Mouse (Mus musculus): ENCODE data around the gene Actn4. TPM values are rescaled to one million over a fixed set of nuclear protein-coding genes. Genes with fewer than 3 reads are reported as not detected.

Gene Actn4
- polyA plus RNA-seq, 1 experiment from 2014 or later: 109 TPM

GRCm38 (mm10) chr7:28946271-28946610 lies 15.9 kb downstream of the Actn4 start:
- Histone ChIP-seq H3K4me3 (ENCODE audit: low read depth, low read length) (no peak overlapping the region), H3K9me3 (ENCODE audit: control insufficient read depth, low read length) (no peaks in the 10 kb centered on the region), H3K9ac (replicated peaks; ENCODE audit: low read depth, low read length) (no peak overlapping the region), H3K4me2 (ENCODE audit: low read depth, low read length) (no peak overlapping the region), H3K27me3 (ENCODE audit: control insufficient read depth, insufficient read depth, low read length) (no peaks in the 10 kb centered on the region), H3K36me3 (ENCODE audit: control insufficient read depth, insufficient read depth, low read length) (no peaks in the 10 kb centered on the region), H3K27ac (ENCODE audit: low read depth, low read length) (no peak overlapping the region), H3K4me1 (ENCODE audit: control insufficient read depth, insufficient read depth, low read length) (0 out of 2 replicates have a peak, but pooled peaks cover 4% of the 10 kb centered on the region)
- WGBS: 20% methylated on average over 1 of the region's 1 CpGs
- no peak for ATAC-seq (ENCODE audit: low read depth)

- no peaks in the 10 kb centered on the region for H3K27me3 ChIP-seq (ENCODE audit: control insufficient read depth, insufficient read depth, low read length)
- H3K4me3 ChIP-seq (ENCODE audit: low read depth, low read length): no peak overlapping the region
- H3K27ac ChIP-seq (ENCODE audit: low read depth, low read length): no peak overlapping the region
- H3K9ac ChIP-seq (replicated peaks; ENCODE audit: low read depth, low read length): no peak overlapping the region
- 44% methylated on average over 10 of the region's 10 CpGs for WGBS
- H3K4me1 ChIP-seq (ENCODE audit: control insufficient read depth, insufficient read depth, low read length): peaks cover 8% of the 10 kb centered on the region; the same call in 1 of the 2 replicates
- no peaks in the 10 kb centered on the region for H3K36me3 ChIP-seq (ENCODE audit: control insufficient read depth, insufficient read depth, low read length)
- 0 out of 2 replicates have a peak, but pooled peaks have one; percentile 14 for ATAC-seq (ENCODE audit: low read depth)
- H3K9me3 ChIP-seq (ENCODE audit: control insufficient read depth, low read length): no peaks in the 10 kb centered on the region
- H3K4me2 ChIP-seq (ENCODE audit: low read depth, low read length): no peak overlapping the region
Observed at GRCm38 (mm10) chr7:28945416-28946270, 16.5 kb downstream of the Actn4 start.

- Histone ChIP-seq H3K4me1 (ENCODE audit: control insufficient read depth, insufficient read depth, low read length) (peaks cover 10% of the 10 kb centered on the region; the same call in 1 of the 2 replicates), H3K27ac (ENCODE audit: low read depth, low read length) (no peak overlapping the region), H3K4me2 (ENCODE audit: low read depth, low read length) (no peak overlapping the region), H3K9me3 (ENCODE audit: control insufficient read depth, low read length) (no peaks in the 10 kb centered on the region), H3K27me3 (ENCODE audit: control insufficient read depth, insufficient read depth, low read length) (no peaks in the 10 kb centered on the region), H3K36me3 (ENCODE audit: control insufficient read depth, insufficient read depth, low read length) (no peaks in the 10 kb centered on the region), H3K4me3 (ENCODE audit: low read depth, low read length) (no peak overlapping the region), H3K9ac (replicated peaks; ENCODE audit: low read depth, low read length) (no peak overlapping the region)
- ATAC-seq (ENCODE audit: low read depth): no peak
- 50% methylated on average over 6 of the region's 6 CpGs for WGBS
Observed at GRCm38 (mm10) chr7:28944756-28945415, 17.3 kb downstream of the Actn4 start.

- Histone ChIP-seq H3K4me2 (ENCODE audit: low read depth, low read length) (no peak overlapping the region), H3K27ac (ENCODE audit: low read depth, low read length) (no peak overlapping the region), H3K9me3 (ENCODE audit: control insufficient read depth, low read length) (no peaks in the 10 kb centered on the region), H3K27me3 (ENCODE audit: control insufficient read depth, insufficient read depth, low read length) (no peaks in the 10 kb centered on the region), H3K9ac (replicated peaks; ENCODE audit: low read depth, low read length) (no peak overlapping the region), H3K4me3 (ENCODE audit: low read depth, low read length) (no peak overlapping the region), H3K4me1 (ENCODE audit: control insufficient read depth, insufficient read depth, low read length) (peaks cover 10% of the 10 kb centered on the region; the same call in 1 of the 2 replicates), H3K36me3 (ENCODE audit: control insufficient read depth, insufficient read depth, low read length) (no peaks in the 10 kb centered on the region)
- WGBS: 73% methylated on average over 5 of the region's 5 CpGs
- ATAC-seq (ENCODE audit: low read depth): no peak
Observed at GRCm38 (mm10) chr7:28943451-28944180, 18.5 kb downstream of the Actn4 start.

GRCm38 (mm10) chr7:28941542-28941941 lies 20.6 kb downstream of the Actn4 start:
- H3K36me3 ChIP-seq (ENCODE audit: control insufficient read depth, insufficient read depth, low read length): no peaks in the 10 kb centered on the region
- no peaks in the 10 kb centered on the region for H3K9me3 ChIP-seq (ENCODE audit: control insufficient read depth, low read length)
- no peak overlapping the region for H3K4me3 ChIP-seq (ENCODE audit: low read depth, low read length)
- no peaks in the 10 kb centered on the region for H3K27me3 ChIP-seq (ENCODE audit: control insufficient read depth, insufficient read depth, low read length)
- no peak for ATAC-seq (ENCODE audit: low read depth)
- WGBS: 77% methylated on average over 4 of the region's 4 CpGs
- H3K27ac ChIP-seq (ENCODE audit: low read depth, low read length): no peak overlapping the region
- peaks cover 10% of the 10 kb centered on the region; the same call in 1 of the 2 replicates for H3K4me1 ChIP-seq (ENCODE audit: control insufficient read depth, insufficient read depth, low read length)
- no peak overlapping the region for H3K4me2 ChIP-seq (ENCODE audit: low read depth, low read length)
- no peak overlapping the region for H3K9ac ChIP-seq (replicated peaks; ENCODE audit: low read depth, low read length)

- peaks cover 10% of the 10 kb centered on the region; the same call in 1 of the 2 replicates for H3K4me1 ChIP-seq (ENCODE audit: control insufficient read depth, insufficient read depth, low read length)
- WGBS: 88% methylated on average over 4 of the region's 4 CpGs
- H3K9ac ChIP-seq (replicated peaks; ENCODE audit: low read depth, low read length): no peak overlapping the region
- no peak overlapping the region for H3K4me2 ChIP-seq (ENCODE audit: low read depth, low read length)
- H3K36me3 ChIP-seq (ENCODE audit: control insufficient read depth, insufficient read depth, low read length): no peaks in the 10 kb centered on the region
- no peak overlapping the region for H3K27ac ChIP-seq (ENCODE audit: low read depth, low read length)
- no peak overlapping the region for H3K4me3 ChIP-seq (ENCODE audit: low read depth, low read length)
- no peaks in the 10 kb centered on the region for H3K9me3 ChIP-seq (ENCODE audit: control insufficient read depth, low read length)
- H3K27me3 ChIP-seq (ENCODE audit: control insufficient read depth, insufficient read depth, low read length): no peaks in the 10 kb centered on the region
- ATAC-seq (ENCODE audit: low read depth): no peak
Observed at GRCm38 (mm10) chr7:28941129-28941528, 21.0 kb downstream of the Actn4 start.

GRCm38 (mm10) chr7:28939418-28940183 lies 22.5 kb downstream of the Actn4 start:
- Histone ChIP-seq H3K4me1 (ENCODE audit: control insufficient read depth, insufficient read depth, low read length) (peaks cover 6% of the 10 kb centered on the region; the same call in 1 of the 2 replicates), H3K27ac (ENCODE audit: low read depth, low read length) (no peak overlapping the region), H3K27me3 (ENCODE audit: control insufficient read depth, insufficient read depth, low read length) (no peaks in the 10 kb centered on the region), H3K9me3 (ENCODE audit: control insufficient read depth, low read length) (no peaks in the 10 kb centered on the region), H3K36me3 (ENCODE audit: control insufficient read depth, insufficient read depth, low read length) (no peaks in the 10 kb centered on the region), H3K4me2 (ENCODE audit: low read depth, low read length) (no peak overlapping the region), H3K9ac (replicated peaks; ENCODE audit: low read depth, low read length) (no peak overlapping the region), H3K4me3 (ENCODE audit: low read depth, low read length) (no peak overlapping the region)
- WGBS: 89% methylated on average over 7 of the region's 7 CpGs
- ATAC-seq (ENCODE audit: low read depth): no peak

- ATAC-seq (ENCODE audit: low read depth): no peak
- H3K9me3 ChIP-seq (ENCODE audit: control insufficient read depth, low read length): no peaks in the 10 kb centered on the region
- H3K27ac ChIP-seq (ENCODE audit: low read depth, low read length): no peak overlapping the region
- peaks cover 6% of the 10 kb centered on the region; the same call in 1 of the 2 replicates for H3K4me1 ChIP-seq (ENCODE audit: control insufficient read depth, insufficient read depth, low read length)
- no peak overlapping the region for H3K9ac ChIP-seq (replicated peaks; ENCODE audit: low read depth, low read length)
- H3K36me3 ChIP-seq (ENCODE audit: control insufficient read depth, insufficient read depth, low read length): no peaks in the 10 kb centered on the region
- no peak overlapping the region for H3K4me3 ChIP-seq (ENCODE audit: low read depth, low read length)
- WGBS: 54% methylated on average over 4 of the region's 4 CpGs
- no peak overlapping the region for H3K4me2 ChIP-seq (ENCODE audit: low read depth, low read length)
- H3K27me3 ChIP-seq (ENCODE audit: control insufficient read depth, insufficient read depth, low read length): no peaks in the 10 kb centered on the region
Observed at GRCm38 (mm10) chr7:28938654-28939053, 23.5 kb downstream of the Actn4 start.
